Mouse (Mus musculus) thymus, adult 2 months (tissue): Measurements from ENCODE around the gene Ugt2b5.

ENCODE experiments used
- CTCF ChIP-seq: fragments of 200-500 bp; IDR thresholded peaks from 2 replicates; pipeline ENCODE4 v1.5.1; 2012; ENCODE audit warnings: mild to moderate bottlenecking, control low read depth, low read length, moderate library complexity, borderline replicate concordance; ENCODE audit not compliant: control insufficient read depth, poor library complexity, insufficient read depth; ENCODE audit errors: extremely low read depth
- POLR2A ChIP-seq: fragments of 200-500 bp; IDR thresholded peaks from 2 replicates; pipeline ENCODE4 v1.6.1; 2012; ENCODE audit warnings: mild to moderate bottlenecking, low read length, control low read depth, moderate library complexity; ENCODE audit not compliant: control insufficient read depth, poor library complexity, insufficient read depth; ENCODE audit errors: extremely low read depth

- TF ChIP-seq CTCF: no peak
- no peak for TF ChIP-seq POLR2A
These were observed 47.6 kb downstream of the Ugt2b5 start, which contains the start of gene Ugt2b36 for GRCm38 (mm10) chr5:87092346-87093027.
